Mouse (Mus musculus) liver, embryonic 15.5 days (tissue): ENCODE measurements around the gene Ehd1. TPM values are rescaled to one million over a fixed set of nuclear protein-coding genes. Genes with fewer than 3 reads are reported as not detected.
"Not testable (repeated sequence)": the region's sequence is repeated elsewhere in the genome, so short reads cannot be mapped to it uniquely, and the experiment has no call there.

ENCODE experiments used
- ATAC-seq: fragments of 200-750 bp; cut with Nextera tagmentation; 2 replicates; pipeline ENCODE4 v1.8.0; 2017; ENCODE audit warnings: moderate number of reproducible peaks, mild to moderate bottlenecking, moderate library complexity; ENCODE audit not compliant: insufficient read depth
- H3K27ac ChIP-seq: fragments of 300-500 bp; sonication (generic); replicated peaks from 2 replicates; pipeline ENCODE4 v1.5.1; 2015; ENCODE audit warnings: mild to moderate bottlenecking, inconsistent platforms
- H3K27me3 ChIP-seq: fragments of 300-500 bp; sonication (generic); 2 replicates; pipeline ENCODE4 v1.6.1; 2015; ENCODE audit warnings: mild to moderate bottlenecking, inconsistent platforms
- H3K36me3 ChIP-seq: fragments of 300-500 bp; sonication (generic); replicated peaks from 2 replicates; pipeline ENCODE4 v1.6.1; 2015; ENCODE audit warnings: moderate library complexity, mild to moderate bottlenecking, inconsistent platforms
- H3K4me1 ChIP-seq: fragments of 300-500 bp; sonication (generic); replicated peaks from 2 replicates; pipeline ENCODE4 v1.6.1; 2015; ENCODE audit warnings: inconsistent platforms
- H3K4me2 ChIP-seq: fragments of 300-500 bp; sonication (generic); 2 replicates; pipeline ENCODE4 v1.6.1; 2015; ENCODE audit warnings: moderate library complexity, mild to moderate bottlenecking, inconsistent platforms
- H3K4me3 ChIP-seq: fragments of 300-500 bp; sonication (generic); replicated peaks from 2 replicates; pipeline ENCODE4 v1.5.1; 2015; ENCODE audit warnings: mild to moderate bottlenecking, inconsistent platforms
- H3K9ac ChIP-seq: fragments of 300-500 bp; sonication (generic); 2 replicates; pipeline ENCODE4 v1.6.1; 2015; ENCODE audit warnings: moderate library complexity, mild to moderate bottlenecking, inconsistent platforms
- H3K9me3 ChIP-seq: fragments of 300-500 bp; sonication (generic); replicated peaks from 2 replicates; pipeline ENCODE4 v1.6.1; 2016; ENCODE audit warnings: inconsistent platforms
- WGBS: fragments of 180-500 bp; shearing (Covaris S2); methylation state at CpG from one replicate; pipeline ENCODE4 v1.1.7; 2015; ENCODE audit warnings: mixed read lengths; ENCODE audit not compliant: insufficient replicate concordance; 5-methylcytosine and 5-hydroxymethylcytosine counted together
- polyA plus RNA-seq: library from polyadenylated mRNA; unstranded; fragments of >200 nt; fragmentation: Nextera tagmentation; extraction: Ambion mirVana; gene quantifications from 2 replicates; pipeline ENCODE4 v1.2.1, GENCODE M21; 2015

Gene Ehd1
- polyA plus RNA-seq, 1 experiment from 2014 or later: 64.0 TPM

GRCm38 (mm10) chr19:6303831-6304230, 27.3 kb downstream of the Ehd1 start:
- peak overlapping the region; percentile 68 for H3K27ac ChIP-seq
- no peak overlapping the region for H3K4me2 ChIP-seq
- H3K4me1 ChIP-seq: peaks cover 98% of the 10 kb centered on the region
- peaks cover 14% of the 10 kb centered on the region for H3K36me3 ChIP-seq
- no peaks in the 10 kb centered on the region for H3K9me3 ChIP-seq
- no peak for ATAC-seq
- no peak overlapping the region for H3K4me3 ChIP-seq
- peak overlapping the region; percentile 15; the same call in 1 of the 2 replicates for H3K9ac ChIP-seq
- WGBS: 52% methylated on average over 6 of the region's 6 CpGs
- no peaks in the 10 kb centered on the region for H3K27me3 ChIP-seq

DNA sequence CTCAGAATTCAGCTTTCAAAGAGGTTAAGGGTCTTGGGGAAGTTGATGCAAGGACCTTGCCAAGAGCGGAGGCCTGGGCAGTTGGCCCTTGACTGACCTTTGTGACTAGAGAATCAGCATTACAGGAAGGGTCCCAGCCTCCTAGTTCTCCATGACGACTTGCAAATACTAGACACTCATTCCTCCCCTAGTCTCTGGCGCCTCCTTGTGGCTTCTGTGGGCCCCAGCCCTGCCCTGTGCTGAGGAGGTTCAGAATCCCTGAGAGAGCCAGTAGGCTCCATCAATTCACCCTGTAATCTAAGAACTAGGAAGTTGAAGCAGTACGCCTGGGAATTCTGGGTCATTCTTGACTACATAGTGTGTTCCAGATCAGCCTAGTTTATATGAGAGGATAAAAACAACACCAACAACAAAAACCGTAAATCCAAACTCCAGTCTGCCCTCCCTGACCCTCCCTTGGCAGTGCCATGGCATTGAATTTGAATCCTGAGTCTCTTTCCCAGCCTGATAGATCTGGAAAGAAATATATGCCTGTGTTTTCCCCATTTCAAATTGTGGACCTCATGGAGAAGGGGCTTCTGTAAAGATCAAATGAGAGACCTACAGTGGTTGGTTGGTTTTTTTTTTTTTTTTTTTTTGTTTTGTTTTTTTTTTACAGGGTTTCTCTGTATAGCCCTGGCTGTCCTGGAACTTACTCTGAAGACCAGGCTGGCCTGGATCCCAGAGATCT, 28.4 kb downstream of the Ehd1 start:
- Histone ChIP-seq H3K9ac (no peak overlapping the region), H3K27ac (peak overlapping the region; percentile 84), H3K27me3 (no peaks in the 10 kb centered on the region), H3K4me2 (0 out of 2 replicates have a peak overlapping the region, but pooled peaks have one; percentile 99), H3K4me3 (no peak overlapping the region), H3K4me1 (peaks cover 90% of the 10 kb centered on the region), H3K9me3 (no peaks in the 10 kb centered on the region), H3K36me3 (peaks cover 3% of the 10 kb centered on the region; the same call in 1 of the 2 replicates)
- 0 out of 2 replicates have a peak, but pooled peaks have one; percentile 5 for ATAC-seq
- WGBS: 21% methylated on average over 5 of the region's 5 CpGs

DNA sequence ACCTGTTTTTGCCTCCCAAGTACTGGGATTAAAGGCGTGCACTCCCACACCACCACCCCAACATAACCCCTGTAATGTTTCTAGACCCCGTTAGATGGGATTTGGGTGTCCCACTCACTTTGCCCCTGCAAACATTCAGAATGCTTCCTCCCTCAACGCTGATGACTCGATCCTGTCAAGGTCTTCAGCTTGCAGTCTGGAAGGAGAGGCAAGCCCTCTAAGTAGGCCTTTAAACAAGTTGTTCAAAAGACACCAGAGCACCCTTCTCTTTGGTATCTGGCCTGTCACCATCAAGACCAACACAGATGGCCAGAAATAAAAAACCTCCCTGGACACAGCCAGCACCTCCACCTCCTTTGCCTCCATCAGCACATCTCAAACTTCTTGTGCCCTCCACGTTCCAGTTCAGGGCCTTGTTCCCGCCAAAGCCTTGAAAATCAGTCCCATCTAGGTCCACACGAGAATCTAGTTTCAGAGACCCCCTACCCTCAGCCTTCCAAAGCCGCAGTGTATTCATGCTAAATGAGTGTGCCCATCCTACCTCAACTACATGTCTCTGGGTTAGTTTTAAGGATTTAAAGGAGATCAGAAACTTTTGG, 29.1 kb downstream of the Ehd1 start:
- ATAC-seq: no peak
- Histone ChIP-seq H3K9ac (peak overlapping the region; percentile 75), H3K27ac (peak overlapping the region; percentile 84), H3K4me1 (peaks cover 83% of the 10 kb centered on the region), H3K36me3 (peaks cover 7% of the 10 kb centered on the region; the same call in 1 of the 2 replicates), H3K27me3 (no peaks in the 10 kb centered on the region), H3K4me3 (peak overlapping the region; percentile 77), H3K4me2 (peak overlapping the region; percentile 99), H3K9me3 (no peaks in the 10 kb centered on the region)
- WGBS: 56% methylated on average over 8 of the region's 8 CpGs

DNA sequence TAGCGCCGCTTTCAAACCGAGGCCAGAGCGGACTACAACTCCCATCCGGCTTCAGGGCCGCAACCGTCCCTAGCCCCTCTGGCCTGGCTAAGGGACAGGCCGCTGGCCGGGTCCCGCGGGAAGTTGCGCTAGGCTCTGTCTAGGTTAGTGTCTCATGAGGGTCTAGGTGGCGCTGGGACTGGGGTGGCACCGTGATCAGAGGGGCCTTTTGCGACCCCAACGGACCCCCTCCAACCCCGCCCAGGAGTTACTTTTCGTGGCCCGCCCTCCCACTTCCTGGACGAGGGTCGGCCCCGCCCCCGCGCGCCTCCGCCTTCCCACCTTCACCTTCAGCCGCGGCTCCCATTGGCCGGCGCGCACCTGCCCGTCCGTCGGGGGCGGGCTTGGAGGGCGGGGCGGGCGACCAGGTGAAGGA, 29.6 kb downstream of the Ehd1 start, which contains the start of gene Cdc42bpg:
Cdc42bpg (plus strand) TSS at position 320 of the 415 bp plus-strand sequence.
- Histone ChIP-seq H3K9ac (peak within 1 kb of the TSS; percentile 75), H3K4me3 (peak within 1 kb of the TSS; percentile 77), H3K9me3 (no peaks in the 10 kb centered on the region), H3K27me3 (no peaks in the 10 kb centered on the region), H3K4me2 (peak within 1 kb of the TSS; percentile 99), H3K27ac (peak within 1 kb of the TSS; percentile 84), H3K36me3 (peaks cover 12% of the 10 kb centered on the region; the same call in 1 of the 2 replicates), H3K4me1 (peaks cover 78% of the 10 kb centered on the region)
- ATAC-seq: peak; percentile 86
- 1% methylated on average over 38 of the region's 38 CpGs for WGBS

DNA sequence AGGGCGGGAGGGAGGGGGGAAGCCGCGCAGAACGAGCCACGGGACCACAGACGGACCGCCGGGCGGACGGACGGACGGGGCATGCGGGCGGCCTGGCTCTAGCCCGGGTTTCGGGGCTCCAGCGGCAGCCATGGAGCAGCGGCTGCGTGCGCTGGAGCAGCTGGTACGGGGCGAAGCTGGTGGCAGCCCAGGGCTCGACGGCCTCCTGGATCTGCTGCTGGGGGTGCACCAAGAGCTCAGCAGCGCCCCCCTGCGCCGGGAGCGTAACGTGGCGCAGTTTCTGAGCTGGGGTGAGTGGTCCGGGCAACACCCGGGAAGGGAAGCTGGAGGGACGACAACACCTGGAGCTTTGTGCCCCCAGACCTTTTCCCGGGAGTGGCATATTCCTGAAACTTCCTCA, 30.1 kb downstream of the Ehd1 start:
- H3K36me3 ChIP-seq: peaks cover 16% of the 10 kb centered on the region; the same call in 1 of the 2 replicates
- WGBS: 1% methylated on average over 34 of the region's 34 CpGs
- H3K4me3 ChIP-seq: peak overlapping the region; percentile 77
- ATAC-seq: peak; percentile 59
- H3K27me3 ChIP-seq: no peaks in the 10 kb centered on the region
- H3K4me1 ChIP-seq: peaks cover 74% of the 10 kb centered on the region
- peak overlapping the region; percentile 75 for H3K9ac ChIP-seq
- H3K27ac ChIP-seq: peak overlapping the region; percentile 84
- H3K9me3 ChIP-seq: no peaks in the 10 kb centered on the region
- H3K4me2 ChIP-seq: peak overlapping the region; percentile 99

GRCm38 (mm10) chr19:6307733-6308531, 31.4 kb downstream of the Ehd1 start:
- Histone ChIP-seq H3K9ac (no peak overlapping the region), H3K4me3 (peak overlapping the region; percentile 9; the same call in 1 of the 2 replicates), H3K4me1 (peaks cover 60% of the 10 kb centered on the region), H3K36me3 (peaks cover 23% of the 10 kb centered on the region; the same call in 1 of the 2 replicates), H3K27me3 (no peaks in the 10 kb centered on the region), H3K4me2 (peak overlapping the region; percentile 99), H3K9me3 (no peaks in the 10 kb centered on the region), H3K27ac (0 out of 2 replicates have a peak overlapping the region, but pooled peaks have one; percentile 4)
- no peak for ATAC-seq
- WGBS: 73% methylated on average over 9 of the region's 9 CpGs

- peaks cover 43% of the 10 kb centered on the region for H3K36me3 ChIP-seq
- H3K4me2 ChIP-seq: no peak overlapping the region
- WGBS: 83% methylated on average over 5 of the region's 5 CpGs
- H3K9me3 ChIP-seq: no peaks in the 10 kb centered on the region
- H3K4me3 ChIP-seq: no peak overlapping the region
- no peaks in the 10 kb centered on the region for H3K27me3 ChIP-seq
- H3K27ac ChIP-seq: no peak overlapping the region
- no peak overlapping the region for H3K9ac ChIP-seq
- no peak for ATAC-seq
- peaks cover 38% of the 10 kb centered on the region for H3K4me1 ChIP-seq
These were observed 33.7 kb downstream of the Ehd1 start for GRCm38 (mm10) chr19:6310181-6310580.

GRCm38 (mm10) chr19:6311783-6312182, 35.3 kb downstream of the Ehd1 start:
- H3K9me3 ChIP-seq, H3K9ac ChIP-seq, ATAC-seq, H3K4me3 ChIP-seq, H3K27ac ChIP-seq, H3K4me2 ChIP-seq, H3K27me3 ChIP-seq: not testable (repeated sequence)
- H3K36me3 ChIP-seq: peaks cover 46% of the 10 kb centered on the region
- 71% methylated on average over 3 of the region's 3 CpGs for WGBS
- H3K4me1 ChIP-seq: peaks cover 23% of the 10 kb centered on the region

GRCm38 (mm10) chr19:6313796-6314195, 37.3 kb downstream of the Ehd1 start:
- H3K36me3 ChIP-seq: peaks cover 51% of the 10 kb centered on the region
- H3K4me1 ChIP-seq: 0 out of 2 replicates have a peak, but pooled peaks cover 3% of the 10 kb centered on the region
- no peaks in the 10 kb centered on the region for H3K9me3 ChIP-seq
- no peak overlapping the region for H3K27ac ChIP-seq
- ATAC-seq: no peak
- WGBS: 81% methylated on average over 8 of the region's 8 CpGs
- H3K4me3 ChIP-seq: no peak overlapping the region
- H3K27me3 ChIP-seq: no peaks in the 10 kb centered on the region
- no peak overlapping the region for H3K4me2 ChIP-seq
- H3K9ac ChIP-seq: no peak overlapping the region

DNA sequence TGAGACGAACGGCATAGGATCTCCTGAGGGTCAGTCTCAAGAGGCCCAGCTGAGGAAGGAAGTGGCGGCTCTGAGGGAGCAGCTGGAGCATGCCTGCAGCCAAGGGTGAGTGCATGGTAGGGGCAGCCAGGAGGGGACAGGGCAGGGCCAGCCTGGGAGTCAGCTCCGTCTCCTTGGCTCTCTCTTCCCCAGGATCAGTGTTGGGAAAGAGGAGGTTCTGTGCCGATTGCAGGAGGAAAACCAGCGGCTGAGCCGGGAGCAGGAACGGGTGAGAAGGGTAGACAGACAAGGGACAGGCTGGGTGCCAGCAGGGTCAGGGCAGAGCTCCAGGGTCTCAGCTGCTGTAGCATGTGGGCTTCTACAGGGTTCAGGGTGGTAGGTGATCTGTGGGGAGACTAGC, 38.0 kb downstream of the Ehd1 start:
- no peak overlapping the region for H3K9ac ChIP-seq
- no peak overlapping the region for H3K4me3 ChIP-seq
- H3K4me2 ChIP-seq: no peak overlapping the region
- no peaks in the 10 kb centered on the region for H3K4me1 ChIP-seq
- no peak overlapping the region for H3K27ac ChIP-seq
- ATAC-seq: no peak
- WGBS: 70% methylated on average over 8 of the region's 8 CpGs
- H3K27me3 ChIP-seq: no peaks in the 10 kb centered on the region
- H3K36me3 ChIP-seq: peaks cover 54% of the 10 kb centered on the region
- H3K9me3 ChIP-seq: no peaks in the 10 kb centered on the region
